Mouse (Mus musculus) liver, adult (tissue): ENCODE data around the gene Galnt16.

Experiments
- GATA4 ChIP-seq: IDR thresholded peaks from 2 replicates; pipeline ENCODE4 v1.6.1; 2014; ENCODE audit warnings: mild to moderate bottlenecking, low read length; ENCODE audit not compliant: insufficient replicate concordance

The Galnt16 gene

GRCm38 (mm10) chr12:80517977-80518376 lies at the start of gene Galnt16:
Galnt16 (plus strand) TSS chr12:80518277.
- TF ChIP-seq GATA4, result no peak

- TF ChIP-seq GATA4, result no peak
Observed at GRCm38 (mm10) chr12:80470206-80470605, 47.9 kb upstream of the Galnt16 start.

- no peak for TF ChIP-seq GATA4
Observed at GRCm38 (mm10) chr12:80471926-80472325, 46.2 kb upstream of the Galnt16 start.

- TF ChIP-seq GATA4, result no peak
Observed at GRCm38 (mm10) chr12:80473731-80474130, 44.3 kb upstream of the Galnt16 start.

GRCm38 (mm10) chr12:80479986-80480385 lies 38.1 kb upstream of the Galnt16 start:
- TF ChIP-seq GATA4, result no peak

- TF ChIP-seq GATA4, result no peak
Observed at GRCm38 (mm10) chr12:80483397-80483796, 34.7 kb upstream of the Galnt16 start.

- TF ChIP-seq GATA4, result no peak
Observed at GRCm38 (mm10) chr12:80493311-80493710, 24.8 kb upstream of the Galnt16 start.

- TF ChIP-seq GATA4, result no peak
Observed at GRCm38 (mm10) chr12:80495691-80496090, 22.4 kb upstream of the Galnt16 start.

- TF ChIP-seq GATA4, result no peak
Observed at GRCm38 (mm10) chr12:80498356-80498755, 19.7 kb upstream of the Galnt16 start.

GRCm38 (mm10) chr12:80500506-80500905 lies 17.6 kb upstream of the Galnt16 start:
- no peak for TF ChIP-seq GATA4

- no peak for TF ChIP-seq GATA4
Observed at GRCm38 (mm10) chr12:80504718-80505117, 13.4 kb upstream of the Galnt16 start.

GRCm38 (mm10) chr12:80507041-80507745 lies 10.9 kb upstream of the Galnt16 start:
- TF ChIP-seq GATA4, result no peak

- TF ChIP-seq GATA4, result no peak
Observed at GRCm38 (mm10) chr12:80518393-80518756, 298 bp downstream of the Galnt16 start.

GRCm38 (mm10) chr12:80518757-80519620 lies 912 bp downstream of the Galnt16 start:
- TF ChIP-seq GATA4, result no peak

- TF ChIP-seq GATA4, result no peak
Observed at GRCm38 (mm10) chr12:80519621-80520332, 1.7 kb downstream of the Galnt16 start.

- TF ChIP-seq GATA4, result no peak
Observed at GRCm38 (mm10) chr12:80522006-80522405, 3.9 kb downstream of the Galnt16 start.
